Mouse (Mus musculus): ENCODE measurements around the gene Acta1.

Acta1 gene

DNA sequence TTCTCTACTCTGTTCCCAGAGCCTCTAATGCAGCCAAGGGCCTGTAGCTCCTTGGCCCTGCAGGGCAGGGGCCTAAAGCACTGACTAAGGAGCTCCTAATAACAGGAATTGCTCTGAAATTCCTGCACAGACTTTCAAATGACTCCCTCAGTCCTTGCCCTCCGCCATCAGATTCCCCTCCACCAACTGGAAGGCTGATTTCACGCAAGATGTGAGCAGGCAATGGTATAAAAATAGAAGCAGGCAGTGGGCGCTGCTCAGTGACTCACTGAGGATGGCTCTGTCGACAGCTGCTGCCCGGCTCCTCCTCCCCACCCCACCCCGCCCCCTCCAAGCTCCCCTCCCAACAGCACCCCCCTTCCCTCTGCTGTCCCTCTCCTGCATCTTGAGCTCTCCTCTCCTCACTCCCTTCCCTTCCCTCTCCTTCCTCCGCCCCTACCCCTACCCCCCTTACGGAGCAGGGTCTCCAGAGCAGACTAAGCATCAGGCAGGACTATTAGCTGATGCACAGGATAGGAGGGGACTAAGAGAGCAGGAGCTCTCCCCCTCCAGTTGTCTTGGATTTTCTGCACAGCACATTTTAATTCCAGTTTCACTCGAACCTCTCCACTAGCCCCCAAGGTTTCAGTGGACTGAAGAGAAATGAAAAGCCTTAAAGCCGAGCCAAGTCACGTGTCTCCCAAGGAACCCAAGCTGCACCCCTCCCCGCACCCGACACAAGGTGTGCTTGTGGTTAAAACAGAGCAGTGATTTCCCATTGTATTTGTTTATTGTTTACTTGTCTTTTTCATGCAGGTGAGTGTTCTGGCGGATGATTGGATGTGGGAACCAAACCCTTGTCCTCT, 9.6 kb downstream of the Acta1 start:
- peak; percentile 24 for DNase-seq (ENCODE audit: extremely low spot score, low spot score)

- no peak for DNase-seq (ENCODE audit: extremely low spot score, low spot score)
Observed at GRCm38 (mm10) chr8:123883094-123883493, 11.5 kb downstream of the Acta1 start.

- DNase-seq (ENCODE audit: extremely low spot score, low spot score): no peak
Observed at GRCm38 (mm10) chr8:123882412-123882811, 12.1 kb downstream of the Acta1 start.

DNA sequence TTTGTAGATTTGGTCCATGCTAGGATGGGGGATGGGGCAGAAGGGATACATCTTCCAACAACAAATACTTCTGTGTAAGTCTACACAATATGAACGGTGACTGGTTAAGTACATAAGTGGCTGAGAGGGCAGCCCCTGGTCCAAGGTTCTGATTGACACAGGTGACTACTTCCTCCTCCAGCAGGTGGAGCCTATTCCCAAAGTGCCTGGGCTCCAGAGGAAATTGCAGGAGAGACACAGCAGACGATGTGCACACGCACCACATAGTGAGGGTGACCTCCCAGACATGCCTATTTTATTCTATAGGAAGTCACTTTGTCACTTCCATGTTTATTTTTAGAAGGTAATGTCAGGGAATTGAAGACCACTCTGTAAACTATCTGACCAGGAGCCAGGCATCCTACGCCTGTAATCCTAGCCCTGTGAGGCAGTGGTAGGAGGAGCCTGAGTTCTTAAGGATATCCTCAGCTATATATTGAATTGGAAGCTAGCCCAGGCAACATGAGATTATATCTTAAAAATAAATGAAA, 13.7 kb downstream of the Acta1 start:
- DNase-seq (ENCODE audit: extremely low spot score, low spot score): no peak

- DNase-seq (ENCODE audit: extremely low spot score, low spot score): no peak
Observed at GRCm38 (mm10) chr8:123880271-123880670, 14.3 kb downstream of the Acta1 start.

GRCm38 (mm10) chr8:123877865-123878264, 16.7 kb downstream of the Acta1 start:
- no peak for DNase-seq (ENCODE audit: extremely low spot score, low spot score)

DNA sequence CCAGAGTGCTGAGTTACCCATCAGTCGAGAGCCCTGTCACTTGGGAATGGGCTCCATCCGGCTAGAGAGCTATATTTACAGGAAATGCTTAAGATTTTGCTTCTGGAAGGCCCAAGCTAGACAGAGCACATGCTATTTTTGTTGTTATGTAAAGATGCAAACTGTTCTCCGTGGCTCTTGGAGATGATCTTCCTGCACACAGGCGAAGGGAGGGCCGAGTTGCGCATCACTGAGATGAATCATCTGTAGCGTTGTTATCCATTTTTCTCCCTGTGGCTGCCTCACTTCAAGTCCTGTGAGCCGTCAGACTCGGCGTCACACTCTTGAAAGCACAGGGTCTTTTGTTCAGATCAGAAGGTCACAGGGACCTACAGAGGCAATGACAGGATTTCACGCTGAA, 20.2 kb downstream of the Acta1 start:
- no peak for DNase-seq (ENCODE audit: extremely low spot score, low spot score)

GRCm38 (mm10) chr8:123873364-123873763, 21.2 kb downstream of the Acta1 start:
- no peak for DNase-seq (ENCODE audit: extremely low spot score, low spot score)

DNA sequence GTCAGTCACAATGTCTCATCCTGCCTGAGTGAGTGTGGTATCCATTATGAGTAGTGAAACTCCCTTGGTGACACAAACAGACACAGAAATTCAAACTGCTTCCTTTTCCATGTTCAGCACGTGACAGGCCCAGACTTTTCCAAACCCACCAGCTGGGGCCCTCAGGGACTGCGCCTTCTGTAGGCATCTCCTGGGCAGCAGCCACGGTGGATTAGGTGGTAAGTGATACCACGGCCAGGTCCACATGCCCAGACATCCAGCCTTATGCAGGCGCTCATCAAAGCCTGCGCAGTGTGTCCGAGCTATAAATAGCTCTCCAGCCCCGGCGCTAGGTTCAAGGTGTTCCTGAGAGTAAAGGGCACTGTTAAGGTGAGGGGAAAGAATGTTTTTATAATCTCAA, 22.5 kb downstream of the Acta1 start:
- DNase-seq (ENCODE audit: extremely low spot score, low spot score): no peak

DNA sequence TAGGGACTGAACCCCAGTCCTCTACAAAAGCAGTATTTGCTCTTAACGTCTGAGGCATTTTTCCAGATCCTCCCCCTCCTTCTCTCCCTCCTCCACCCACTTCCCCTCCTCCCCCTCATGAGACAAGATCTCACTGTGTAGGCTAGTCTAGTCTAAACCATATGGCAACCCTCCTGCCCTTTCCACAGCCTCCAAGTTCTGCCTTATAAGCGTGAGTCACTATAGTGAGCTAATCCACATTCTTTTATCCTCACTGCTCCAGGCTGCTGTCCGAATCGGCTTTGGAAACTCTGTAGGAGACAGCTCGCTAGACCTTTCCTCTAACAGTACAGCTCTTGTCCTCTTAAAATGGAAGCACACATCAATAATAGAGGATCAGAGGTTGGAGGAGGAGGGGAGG, 27.6 kb downstream of the Acta1 start:
- no peak for DNase-seq (ENCODE audit: extremely low spot score, low spot score)

DNA sequence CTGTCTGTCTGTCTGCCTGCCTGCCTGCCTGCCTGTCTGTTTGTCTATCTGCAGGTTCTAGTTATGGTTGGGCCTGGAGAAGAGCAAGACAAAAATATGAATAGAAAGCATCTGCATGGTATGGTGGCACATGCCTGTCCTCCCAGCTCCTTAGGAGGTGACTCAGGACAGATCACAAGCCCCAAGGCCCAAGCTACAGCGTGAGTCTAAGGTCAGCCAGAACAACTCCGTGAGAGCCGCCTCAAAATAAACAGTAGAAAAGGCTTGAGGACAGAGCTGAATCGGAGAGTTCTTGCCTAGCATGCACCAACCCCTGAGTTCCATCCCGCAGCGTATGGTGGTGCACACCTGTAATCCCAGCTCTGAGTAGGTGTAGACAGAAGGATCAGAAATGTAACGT, 28.8 kb downstream of the Acta1 start:
- no peak for DNase-seq (ENCODE audit: extremely low spot score, low spot score)

DNA sequence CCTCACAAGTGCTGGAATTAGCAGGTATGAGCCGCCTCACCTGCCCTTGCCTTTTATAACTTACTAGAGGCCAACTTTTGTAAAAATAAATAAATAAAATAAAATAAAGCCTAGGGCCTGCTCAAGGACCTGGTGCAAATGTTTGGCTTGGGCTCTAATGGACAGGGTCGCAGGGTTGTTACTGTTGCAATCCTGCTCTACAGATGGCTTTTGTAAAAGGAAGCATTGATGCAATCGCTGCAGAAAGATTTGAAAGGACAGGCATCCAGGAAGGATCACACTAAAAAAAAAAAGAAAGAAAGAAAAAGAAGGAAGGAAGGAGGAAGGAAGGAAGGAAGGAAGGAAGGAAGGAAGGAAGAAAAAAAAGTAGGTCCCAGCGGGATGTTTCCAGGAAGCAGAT, 34.2 kb downstream of the Acta1 start:
- DNase-seq (ENCODE audit: extremely low spot score, low spot score): no peak

GRCm38 (mm10) chr8:123859648-123860259, 34.8 kb downstream of the Acta1 start, which contains the start of gene Ccsap:
Gene Ccsap (minus strand): TSS chr8:123860209.
- no peak for DNase-seq (ENCODE audit: extremely low spot score, low spot score)

- peak; percentile 91 for DNase-seq (ENCODE audit: extremely low spot score, low spot score)
Observed at GRCm38 (mm10) chr8:123858941-123859647, 35.5 kb downstream of the Acta1 start.

DNA sequence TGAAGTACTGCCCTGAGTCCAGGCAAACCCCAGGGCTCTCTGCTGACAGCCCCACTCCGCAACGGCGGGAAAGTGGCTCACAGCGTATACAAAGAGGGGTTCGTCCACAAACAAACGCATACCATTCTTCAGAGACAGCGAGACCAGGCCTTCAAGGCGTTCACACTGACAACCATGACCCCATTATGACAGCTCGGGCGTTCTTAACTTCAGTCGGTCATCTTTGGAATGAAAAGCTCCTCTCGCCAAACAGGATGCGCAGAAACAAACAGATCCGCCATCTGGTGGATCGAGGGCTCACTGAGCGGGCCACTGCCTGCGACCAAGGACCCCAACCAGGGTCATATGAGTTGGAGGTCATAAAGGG, 36.0 kb downstream of the Acta1 start:
- DNase-seq (ENCODE audit: extremely low spot score, low spot score): no peak

GRCm38 (mm10) chr8:123857361-123857760, 37.2 kb downstream of the Acta1 start:
- no peak for DNase-seq (ENCODE audit: extremely low spot score, low spot score)

DNA sequence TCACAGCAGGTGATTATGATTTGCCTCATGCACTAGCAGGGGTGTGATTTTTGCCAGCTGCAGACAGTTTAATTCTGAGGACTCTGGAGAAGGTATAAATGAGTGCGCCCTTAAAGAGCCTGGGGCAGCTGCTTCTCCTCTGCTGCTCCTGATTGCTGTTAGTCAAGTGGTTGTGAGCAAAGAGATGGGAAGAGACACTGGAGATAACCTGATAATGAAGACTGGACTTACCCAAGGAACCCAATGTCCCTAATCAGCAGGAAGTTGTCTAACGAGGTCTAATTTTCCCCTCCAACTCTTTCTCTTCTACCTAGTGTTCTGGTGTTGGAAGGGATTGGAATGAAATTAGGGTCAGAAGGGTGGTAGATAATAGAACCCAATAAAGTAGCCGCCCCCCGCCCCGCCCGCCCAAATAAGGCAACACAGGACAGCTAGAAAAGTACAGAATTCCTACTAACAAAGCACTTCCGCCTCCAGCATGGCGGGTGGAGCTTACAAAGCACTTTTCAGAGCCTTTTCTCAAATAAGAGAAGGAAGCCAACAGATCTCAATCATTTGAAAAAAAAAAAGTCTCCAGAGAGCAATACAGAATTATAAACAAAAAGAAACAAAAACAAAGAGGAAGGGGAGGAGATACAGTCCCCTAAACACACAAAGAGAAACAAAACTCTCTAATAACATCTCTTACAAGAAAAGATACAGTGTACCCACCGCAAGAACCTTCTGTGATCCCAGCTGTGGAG, 39.6 kb downstream of the Acta1 start:
- DNase-seq (ENCODE audit: extremely low spot score, low spot score): no peak

DNA sequence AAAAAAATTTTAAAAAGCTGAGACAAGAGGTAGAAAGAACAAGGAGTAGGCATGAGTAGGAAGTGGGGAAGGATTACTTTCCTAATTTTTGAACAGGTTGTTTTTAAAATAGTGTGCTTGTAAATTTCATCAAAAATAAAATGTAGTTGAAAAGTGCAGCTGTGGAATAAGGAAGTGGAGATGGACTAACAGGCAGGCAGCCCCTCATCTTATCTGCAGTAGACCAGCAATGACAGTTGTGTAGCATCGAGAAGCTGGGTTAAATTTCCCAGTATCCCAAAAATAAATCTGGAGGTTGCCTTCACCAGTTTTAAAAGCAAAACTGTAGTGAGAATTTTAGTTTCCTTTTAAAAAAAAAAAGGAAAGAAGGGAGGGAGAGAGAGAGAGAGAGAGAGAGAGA, 40.3 kb downstream of the Acta1 start:
- DNase-seq (ENCODE audit: extremely low spot score, low spot score): no peak

DNA sequence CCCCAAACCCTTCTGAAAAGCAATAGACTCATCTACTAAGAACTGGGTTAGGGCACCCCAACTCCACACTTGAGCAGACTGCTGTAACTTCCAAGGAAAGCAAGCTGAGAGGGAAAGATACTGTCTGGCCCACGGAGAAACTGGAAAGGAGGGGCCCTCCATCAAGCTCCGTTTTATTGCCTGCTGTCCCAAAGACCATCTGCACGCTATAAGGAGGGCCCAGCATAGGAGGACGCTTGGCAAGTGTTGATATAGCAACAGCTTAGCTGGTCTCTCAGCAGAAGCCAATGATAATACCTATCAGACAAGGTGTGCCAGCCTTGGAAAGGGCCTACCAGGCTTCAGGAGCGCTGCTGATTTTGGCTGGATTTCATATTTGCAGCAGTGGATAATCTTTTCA, 43.0 kb downstream of the Acta1 start:
- DNase-seq (ENCODE audit: extremely low spot score, low spot score): no peak

- DNase-seq (ENCODE audit: extremely low spot score, low spot score): no peak
Observed at GRCm38 (mm10) chr8:123849352-123849751, 45.2 kb downstream of the Acta1 start.

- DNase-seq (ENCODE audit: extremely low spot score, low spot score): no peak
Observed at GRCm38 (mm10) chr8:123847546-123847945, 47.0 kb downstream of the Acta1 start.

All from neural tube, embryonic 10.5 days (tissue).